Mouse (Mus musculus) layer of hippocampus, postnatal 14 days (tissue): ENCODE measurements at regions not wholly inside any gene's neighbourhood (a gene's known extent, or its start where the extent isn't known, plus 50 kb on each side); places are given as distances from the start of the nearest gene placed in this dataset.

Source experiments
- DNase-seq, 2 experiments: peaks; one replicate each; pipeline ENCODE4 v3.0.0; 2021 to 2022; ENCODE audit warnings: low spot score in 2 of 2, mixed read lengths in 1 of 2

DNA sequence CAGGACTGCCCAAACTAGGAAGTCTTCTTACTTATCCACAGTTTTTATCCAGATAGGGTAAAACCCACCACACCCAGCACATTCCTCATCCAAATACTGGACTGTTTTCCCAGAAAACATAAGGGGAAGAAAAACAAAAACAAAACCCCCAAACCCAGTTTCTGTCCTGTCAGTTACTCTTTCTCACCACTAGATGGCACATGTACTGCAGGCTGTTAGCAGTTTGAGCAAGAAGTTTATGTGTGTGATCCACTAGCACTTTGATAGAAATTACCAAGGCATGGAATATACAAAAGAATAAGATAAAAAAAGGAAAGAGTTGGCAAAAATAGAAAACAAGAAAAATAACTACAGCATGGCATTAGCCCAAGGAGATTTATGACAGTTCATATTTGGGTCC lies 76.2 kb upstream of the Chd6 start:
- no peak for DNase-seq

DNA sequence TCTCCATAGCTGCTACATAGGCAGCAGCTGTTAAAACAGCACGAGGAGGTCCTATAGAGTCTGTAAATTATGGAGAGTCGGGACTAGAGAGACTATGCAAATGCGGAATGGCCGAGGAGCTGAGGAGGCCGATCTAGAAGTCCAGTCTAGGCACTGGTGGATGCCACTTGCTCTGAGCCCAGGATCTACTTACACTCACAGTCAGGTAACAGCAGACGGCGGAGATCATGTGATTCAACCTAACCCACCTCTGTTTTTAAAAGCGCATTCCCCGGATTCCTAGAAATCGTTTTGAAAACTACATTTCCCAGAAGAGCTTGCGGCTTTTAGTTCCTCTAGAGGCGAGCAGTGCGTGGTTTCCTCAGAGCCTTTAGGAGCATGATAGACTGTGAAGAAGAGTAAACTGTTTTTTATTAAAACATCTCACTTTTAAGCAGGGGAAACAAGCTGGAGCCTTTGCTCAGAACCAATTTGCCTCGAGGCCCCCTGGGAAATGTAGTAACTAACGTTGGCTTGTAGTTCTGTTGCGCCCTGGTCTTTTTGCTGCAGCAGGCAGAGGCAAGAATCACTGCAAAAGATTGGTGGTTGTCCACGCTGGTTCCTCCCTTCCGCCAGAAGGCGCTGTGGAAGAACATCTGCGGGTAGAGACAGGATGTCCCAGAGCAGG lies 68.6 kb upstream of the Chd6 start:
- DNase-seq: peak; percentile 74 to 78

DNA sequence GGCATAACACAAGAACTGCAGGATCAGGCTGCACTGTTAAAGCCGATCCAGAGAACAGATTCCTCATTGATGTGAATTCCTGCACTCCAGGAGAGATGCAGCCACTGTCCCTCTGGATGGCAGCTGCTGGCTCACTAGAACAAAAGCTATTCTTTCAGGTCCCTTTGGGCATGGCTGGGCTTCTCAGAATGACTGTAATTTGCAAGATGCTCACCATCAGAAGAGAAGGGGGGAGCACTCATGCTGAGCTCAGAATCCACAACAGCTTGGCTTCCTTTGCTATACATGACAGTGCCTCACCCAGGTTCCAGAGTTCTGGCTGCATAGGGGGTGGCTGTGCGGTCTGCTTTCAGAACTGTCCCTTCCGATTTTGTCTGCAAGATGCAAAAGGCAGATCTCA lies 57.8 kb upstream of the Chd6 start:
- no peak for DNase-seq

DNA sequence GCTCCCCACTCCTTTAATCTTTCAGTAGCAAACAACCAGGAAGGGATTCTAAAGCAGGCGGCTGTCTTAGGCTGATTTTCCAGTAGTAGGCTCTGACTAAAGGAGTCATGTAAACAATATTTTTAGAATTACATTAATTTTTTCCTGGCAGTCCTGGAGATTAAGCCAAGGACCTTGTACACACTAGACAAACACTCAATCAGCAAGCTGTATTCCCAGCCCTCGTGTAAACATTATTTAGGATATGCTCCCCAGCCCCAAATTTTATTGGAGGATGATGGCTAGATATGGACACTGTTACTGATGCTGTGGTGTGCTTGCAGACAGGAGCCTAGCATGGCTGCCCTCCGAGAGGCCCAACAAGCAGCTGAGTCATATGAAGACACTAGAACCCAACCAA lies 56.6 kb upstream of the Chd6 start:
- no peak for DNase-seq

DNA sequence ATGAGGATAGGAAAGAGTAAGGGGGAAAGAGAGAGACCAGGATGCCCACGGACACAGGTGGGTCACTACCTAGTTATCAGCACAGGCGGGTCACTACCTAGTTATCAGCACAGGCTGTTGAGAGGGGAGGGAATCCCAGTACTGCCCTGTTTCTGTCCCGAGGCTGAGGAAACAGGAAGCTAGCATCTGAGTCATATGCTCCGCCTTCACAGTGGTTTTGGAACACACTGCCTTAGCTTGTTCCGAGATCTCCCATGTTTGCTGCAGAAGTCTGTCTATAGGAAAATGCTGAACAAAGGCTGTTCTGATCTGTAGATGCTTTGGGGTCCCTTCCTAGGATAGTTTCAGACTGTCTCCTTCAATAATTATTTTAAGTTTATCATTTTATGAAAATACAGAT lies 55.4 kb upstream of the Chd6 start:
- no peak for DNase-seq
